Mouse (Mus musculus) liver, embryonic 13.5 days (tissue): ENCODE results near the gene Armc5. TPM values are rescaled to one million over a fixed set of nuclear protein-coding genes. Genes with fewer than 3 reads are reported as not detected.
A peak's percentile ranks its signal among the peaks of the same experiment; 100 is the strongest.

ENCODE experiments used
- ATAC-seq: fragments of 200-750 bp; cut with Nextera tagmentation; 2 replicates; pipeline ENCODE4 v1.8.0; 2017; ENCODE audit warnings: low read depth, mild to moderate bottlenecking, moderate number of reproducible peaks, moderate library complexity
- DNase-seq: peaks from one replicate; pipeline ENCODE4 v3.0.0; 2022
- H3K27ac ChIP-seq: fragments of 300-500 bp; sonication (generic); 2 replicates; pipeline ENCODE4 v1.5.1; 2015; ENCODE audit warnings: moderate library complexity, mild to moderate bottlenecking, inconsistent platforms
- H3K27me3 ChIP-seq: fragments of 300-500 bp; sonication (generic); 2 replicates; pipeline ENCODE4 v1.6.1; 2015; ENCODE audit warnings: mild to moderate bottlenecking, inconsistent platforms
- H3K36me3 ChIP-seq: fragments of 300-500 bp; sonication (generic); 2 replicates; pipeline ENCODE4 v1.6.1; 2015; ENCODE audit warnings: mild to moderate bottlenecking, inconsistent platforms
- H3K4me1 ChIP-seq: fragments of 300-500 bp; sonication (generic); replicated peaks from 2 replicates; pipeline ENCODE4 v1.6.1; 2015; ENCODE audit warnings: inconsistent platforms
- H3K4me2 ChIP-seq: fragments of 300-500 bp; sonication (generic); 2 replicates; pipeline ENCODE4 v1.6.1; 2015; ENCODE audit warnings: inconsistent platforms, mild to moderate bottlenecking, moderate library complexity
- H3K4me3 ChIP-seq: fragments of 300-500 bp; sonication (generic); replicated peaks from 2 replicates; pipeline ENCODE4 v1.5.1; 2015; ENCODE audit warnings: mild to moderate bottlenecking, inconsistent platforms
- H3K9ac ChIP-seq: fragments of 300-500 bp; sonication (generic); 2 replicates; pipeline ENCODE4 v1.6.1; 2015; ENCODE audit warnings: mild to moderate bottlenecking, inconsistent platforms
- H3K9me3 ChIP-seq: fragments of 300-500 bp; sonication (generic); replicated peaks from 2 replicates; pipeline ENCODE4 v1.6.1; 2016; ENCODE audit warnings: inconsistent platforms
- WGBS: fragments of 180-500 bp; shearing (Covaris S2); methylation state at CpG from one replicate; pipeline ENCODE4 v1.1.7; 2015; ENCODE audit not compliant: insufficient replicate concordance; 5-methylcytosine and 5-hydroxymethylcytosine counted together
- polyA plus RNA-seq: library from polyadenylated mRNA; unstranded; fragments of >200 nt; fragmentation: Nextera tagmentation; extraction: Ambion mirVana; gene quantifications from 2 replicates; pipeline ENCODE4 v1.2.1, GENCODE M21; 2015

Gene Armc5
- polyA plus RNA-seq, 1 experiment from 2014 or later = 8.3 TPM

- H3K36me3 ChIP-seq = peaks cover 36% of the 10 kb centered on the region
- peak within 1 kb of the TSS; percentile 58 for H3K27ac ChIP-seq
- H3K9me3 ChIP-seq = no peaks in the 10 kb centered on the region
- ATAC-seq (peak; percentile 49), DNase-seq (no peak)
- peak within 1 kb of the TSS; percentile 86 for H3K4me2 ChIP-seq
- peak within 1 kb of the TSS; percentile 61 for H3K4me3 ChIP-seq
- peaks cover 15% of the 10 kb centered on the region; the same call in 1 of the 2 replicates for H3K27me3 ChIP-seq
- WGBS = 11% methylated on average over 30 of the region's 30 CpGs
- peak within 1 kb of the TSS; percentile 73 for H3K9ac ChIP-seq
- peaks cover 37% of the 10 kb centered on the region for H3K4me1 ChIP-seq
These were observed 9.6 kb downstream of the Armc5 start, which contains the start of gene Tgfb1i1 for GRCm38 (mm10) chr7:128246496-128247391. TSS of gene Tgfb1i1 (plus strand) at chr7:128246812.

- peaks cover 29% of the 10 kb centered on the region for H3K36me3 ChIP-seq
- peak; percentile 74 for DNase-seq
- peak overlapping the region; percentile 73 for H3K9ac ChIP-seq
- H3K4me3 ChIP-seq = peak overlapping the region; percentile 61
- H3K27ac ChIP-seq = peak overlapping the region; percentile 58
- peak; percentile 88 for ATAC-seq
- peaks cover 42% of the 10 kb centered on the region for H3K4me1 ChIP-seq
- WGBS = 1% methylated on average over 13 of the region's 13 CpGs
- no peaks in the 10 kb centered on the region for H3K9me3 ChIP-seq
- H3K4me2 ChIP-seq = peak overlapping the region; percentile 86
- peaks cover 22% of the 10 kb centered on the region for H3K27me3 ChIP-seq
These were observed 10.3 kb downstream of the Armc5 start for GRCm38 (mm10) chr7:128247443-128247842.

- Histone ChIP-seq H3K4me2 (peak overlapping the region; percentile 86; the same call in 1 of the 2 replicates), H3K27me3 (peaks cover 31% of the 10 kb centered on the region), H3K36me3 (peaks cover 20% of the 10 kb centered on the region), H3K4me3 (peak overlapping the region; percentile 61; the same call in 1 of the 2 replicates), H3K9me3 (no peaks in the 10 kb centered on the region), H3K4me1 (peaks cover 46% of the 10 kb centered on the region), H3K9ac (no peak overlapping the region), H3K27ac (no peak overlapping the region)
- ATAC-seq (no peak), DNase-seq (no peak)
- 77% methylated on average over 10 of the region's 10 CpGs for WGBS
These were observed 11.2 kb downstream of the Armc5 start for GRCm38 (mm10) chr7:128248081-128249042.

- WGBS = 65% methylated on average over 5 of the region's 5 CpGs
- no peak overlapping the region for H3K27ac ChIP-seq
- H3K4me2 ChIP-seq = no peak overlapping the region
These were observed 12.9 kb downstream of the Armc5 start for GRCm38 (mm10) chr7:128249998-128250397.

GRCm38 (mm10) chr7:128251946-128252345 lies 14.8 kb downstream of the Armc5 start:
- DNase-seq (no peak), ATAC-seq (no peak)
- Histone ChIP-seq H3K36me3 (no peaks in the 10 kb centered on the region), H3K9me3 (no peaks in the 10 kb centered on the region), H3K4me2 (no peak overlapping the region), H3K4me3 (no peak overlapping the region), H3K27me3 (peaks cover 52% of the 10 kb centered on the region), H3K4me1 (peaks cover 34% of the 10 kb centered on the region), H3K9ac (no peak overlapping the region), H3K27ac (no peak overlapping the region)
- WGBS = 66% methylated on average over 12 of the region's 12 CpGs

More at GRCm38 (mm10) chr7:128249998-128250397, 12.9 kb downstream of the Armc5 start:
- peaks cover 40% of the 10 kb centered on the region for H3K27me3 ChIP-seq
- H3K9ac ChIP-seq = no peak overlapping the region
- H3K4me1 ChIP-seq = peaks cover 46% of the 10 kb centered on the region
- no peak overlapping the region for H3K4me3 ChIP-seq
- ATAC-seq (no peak), DNase-seq (no peak)
- no peaks in the 10 kb centered on the region for H3K9me3 ChIP-seq
- H3K36me3 ChIP-seq = peaks cover 8% of the 10 kb centered on the region; the same call in 1 of the 2 replicates

GRCm38 (mm10) chr7:128252609-128253008 lies 15.5 kb downstream of the Armc5 start:
- H3K4me3 ChIP-seq = no peak overlapping the region
- no peak overlapping the region for H3K9ac ChIP-seq
- no peak for ATAC-seq
- H3K4me1 ChIP-seq = peaks cover 30% of the 10 kb centered on the region
- 30% methylated on average over 24 of the region's 24 CpGs for WGBS
- H3K27me3 ChIP-seq = peaks cover 58% of the 10 kb centered on the region
- DNase-seq = no peak
- H3K9me3 ChIP-seq = no peaks in the 10 kb centered on the region
- H3K27ac ChIP-seq = no peak overlapping the region
- H3K36me3 ChIP-seq = no peaks in the 10 kb centered on the region
- H3K4me2 ChIP-seq = peak overlapping the region; percentile 47

GRCm38 (mm10) chr7:128254978-128255377 lies 17.8 kb downstream of the Armc5 start:
- H3K4me1 ChIP-seq = peaks cover 27% of the 10 kb centered on the region
- H3K27ac ChIP-seq = no peak overlapping the region
- DNase-seq = no peak
- no peak for ATAC-seq
- H3K36me3 ChIP-seq = no peaks in the 10 kb centered on the region
- H3K9ac ChIP-seq = no peak overlapping the region
- WGBS = 50% methylated on average over 2 of the region's 2 CpGs
- peaks cover 66% of the 10 kb centered on the region for H3K27me3 ChIP-seq
- H3K4me2 ChIP-seq = no peak overlapping the region
- no peak overlapping the region for H3K4me3 ChIP-seq
- no peaks in the 10 kb centered on the region for H3K9me3 ChIP-seq

GRCm38 (mm10) chr7:128255757-128256156 lies 18.6 kb downstream of the Armc5 start:
- no peak overlapping the region for H3K4me3 ChIP-seq
- no peak overlapping the region for H3K4me2 ChIP-seq
- DNase-seq = no peak
- H3K36me3 ChIP-seq = no peaks in the 10 kb centered on the region
- WGBS = 70% methylated on average over 5 of the region's 5 CpGs
- H3K9ac ChIP-seq = no peak overlapping the region
- H3K27ac ChIP-seq = no peak overlapping the region
- H3K9me3 ChIP-seq = no peaks in the 10 kb centered on the region
- ATAC-seq = no peak
- peaks cover 27% of the 10 kb centered on the region for H3K4me1 ChIP-seq
- H3K27me3 ChIP-seq = peaks cover 74% of the 10 kb centered on the region

GRCm38 (mm10) chr7:128256783-128257334 lies 19.7 kb downstream of the Armc5 start:
- ATAC-seq (no peak), DNase-seq (no peak)
- Histone ChIP-seq H3K9me3 (no peaks in the 10 kb centered on the region), H3K4me1 (peaks cover 27% of the 10 kb centered on the region), H3K27ac (no peak overlapping the region), H3K4me2 (no peak overlapping the region), H3K4me3 (no peak overlapping the region), H3K36me3 (no peaks in the 10 kb centered on the region), H3K27me3 (peaks cover 70% of the 10 kb centered on the region), H3K9ac (no peak overlapping the region)
- 52% methylated on average over 5 of the region's 5 CpGs for WGBS

GRCm38 (mm10) chr7:128265411-128265810 lies 28.3 kb downstream of the Armc5 start, which contains the start of gene Slc5a2:
TSS of gene Slc5a2 (plus strand) at chr7:128265657.
- no peaks in the 10 kb centered on the region for H3K9me3 ChIP-seq
- H3K4me3 ChIP-seq = no peak within 1 kb of the TSS
- H3K9ac ChIP-seq = no peak within 1 kb of the TSS
- H3K27ac ChIP-seq = no peak within 1 kb of the TSS
- H3K27me3 ChIP-seq = peaks cover 35% of the 10 kb centered on the region
- H3K4me2 ChIP-seq = no peak within 1 kb of the TSS
- DNase-seq (no peak), ATAC-seq (no peak)
- peaks cover 20% of the 10 kb centered on the region for H3K4me1 ChIP-seq
- WGBS = 69% methylated on average over 6 of the region's 6 CpGs
- H3K36me3 ChIP-seq = no peaks in the 10 kb centered on the region
